Mouse (Mus musculus) left cerebral cortex, adult 11 months (tissue): ENCODE data around the gene Vsx1.

ENCODE experiments used
- DNase-seq: peaks from one replicate; pipeline ENCODE4 v3.0.0; 2022; ENCODE audit warnings: low spot score

Gene Vsx1

DNA sequence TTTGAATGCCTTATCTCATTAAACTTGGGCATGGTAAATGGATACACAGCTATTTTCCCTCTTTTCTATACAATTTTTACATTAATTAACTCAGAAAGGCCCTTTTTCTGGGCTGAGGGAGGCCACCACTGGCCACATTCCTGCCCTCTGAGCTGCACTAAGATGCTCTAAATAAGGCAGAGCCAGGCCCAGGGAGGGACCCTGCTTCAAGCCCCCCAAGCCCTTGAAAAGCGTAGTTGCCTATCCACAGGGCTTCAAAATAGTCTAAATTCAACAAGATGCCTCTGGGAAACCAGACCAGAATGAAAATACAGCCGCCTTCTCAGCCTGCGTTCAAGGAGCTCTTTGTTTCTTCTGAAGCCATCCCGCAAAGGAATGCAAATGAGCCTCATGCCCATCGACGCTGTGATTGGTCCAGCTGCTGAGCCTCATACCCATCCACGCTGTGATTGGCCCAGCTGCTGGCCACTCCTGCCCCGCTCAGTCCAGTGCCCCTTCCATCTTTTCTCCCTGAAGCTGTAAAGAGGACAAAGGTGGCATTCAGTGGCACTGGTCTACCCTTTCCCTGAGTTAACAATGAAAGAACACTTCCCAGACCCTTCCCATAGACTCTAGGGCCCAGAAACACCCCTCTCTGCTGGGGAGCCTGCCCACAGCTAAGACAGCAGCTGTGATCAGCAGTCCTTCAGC, 45.3 kb downstream of the Vsx1 start:
- peak; percentile 66 for DNase-seq

DNA sequence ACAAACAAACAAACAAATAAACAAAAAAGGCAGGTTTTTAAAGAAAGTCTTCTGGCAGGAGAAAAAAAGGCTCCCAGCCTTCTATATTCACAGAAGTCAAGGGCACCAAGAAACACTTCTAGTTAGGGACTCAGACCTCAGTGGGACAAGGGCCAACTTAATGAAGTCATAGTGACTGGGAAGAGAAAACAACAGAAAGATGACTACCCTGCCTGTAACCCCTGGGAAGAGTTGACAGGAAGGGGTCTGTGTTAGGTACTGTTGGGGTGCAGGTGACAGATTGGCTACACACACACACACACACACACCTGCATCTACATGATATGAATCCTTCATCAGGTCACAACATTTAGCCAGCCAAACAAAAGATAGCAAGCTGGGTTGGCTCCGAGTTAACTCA, 46.0 kb downstream of the Vsx1 start:
- DNase-seq = no peak

GRCm38 (mm10) chr2:150638370-150638733, 50.8 kb downstream of the Vsx1 start:
- DNase-seq = no peak

GRCm38 (mm10) chr2:150637702-150638369, 51.3 kb downstream of the Vsx1 start:
- no peak for DNase-seq

DNA sequence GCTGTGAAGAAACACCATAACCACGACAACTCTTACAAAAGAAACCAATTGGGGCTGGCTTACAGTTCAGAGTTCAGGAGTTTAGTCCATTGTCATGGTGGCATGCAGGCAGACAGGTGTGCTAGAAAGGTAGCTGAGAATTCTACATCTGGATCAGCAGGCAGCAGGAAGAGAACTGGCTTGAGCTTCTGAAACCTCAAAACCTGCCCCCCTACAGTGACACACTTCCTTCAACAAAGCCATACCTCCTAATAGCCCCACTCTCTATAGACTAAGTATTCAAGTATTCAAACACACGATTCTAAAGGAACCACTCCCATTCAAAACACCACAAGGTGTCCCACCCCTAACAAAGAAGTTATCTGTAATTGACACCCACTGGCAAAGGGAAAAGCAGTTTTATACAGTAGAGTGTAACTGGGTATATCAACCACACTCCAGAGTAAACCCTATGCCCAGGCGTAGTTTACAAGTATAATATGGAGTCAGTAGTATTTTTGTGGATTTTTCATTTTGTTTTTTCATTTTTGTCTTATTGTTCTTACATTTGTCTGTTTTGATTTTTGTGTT, 53.2 kb downstream of the Vsx1 start:
- no peak for DNase-seq
